Mouse (Mus musculus): ENCODE data around the gene Mtif3. TPM values are rescaled to one million over a fixed set of nuclear protein-coding genes. Genes with fewer than 3 reads are reported as not detected.
"Not testable (repeated sequence)": the region's sequence is repeated elsewhere in the genome, so short reads cannot be mapped to it uniquely, and the experiment has no call there.

Mtif3 gene
- polyA plus RNA-seq, 1 experiment from 2014 or later = 19.8 TPM

GRCm38 (mm10) chr5:146942965-146943364, 20.6 kb downstream of the Mtif3 start:
- H3K36me3 ChIP-seq (ENCODE audit: insufficient read depth) = no peaks in the 10 kb centered on the region
- H3K4me2 ChIP-seq = no peak overlapping the region
- H3K9me3 ChIP-seq (ENCODE audit: low read depth, low read length) = no peaks in the 10 kb centered on the region
- DNase-seq = no peak
- H3K4me1 ChIP-seq (ENCODE audit: insufficient read depth) = no peaks in the 10 kb centered on the region
- WGBS = 71% methylated on average over 15 of the region's 15 CpGs
- H3K4me3 ChIP-seq (ENCODE audit: low read depth, low read length) = no peak overlapping the region
- TF ChIP-seq CTCF (IDR thresholded peaks at IDR 0.05; ENCODE audit: low read depth) = no peak
- H3K9ac ChIP-seq = no peak overlapping the region
- no peak overlapping the region for H3K27ac ChIP-seq (ENCODE audit: low read depth)
- no peak for ATAC-seq (ENCODE audit: insufficient read depth)
- H3K27me3 ChIP-seq (ENCODE audit: insufficient read depth, low read length) = no peaks in the 10 kb centered on the region

GRCm38 (mm10) chr5:146941939-146942338, 21.7 kb downstream of the Mtif3 start:
- not testable (repeated sequence) for H3K27ac ChIP-seq (ENCODE audit: low read depth); H3K9me3 ChIP-seq (ENCODE audit: low read depth, low read length); H3K27me3 ChIP-seq (ENCODE audit: insufficient read depth, low read length); H3K9ac ChIP-seq; H3K36me3 ChIP-seq (ENCODE audit: insufficient read depth); H3K4me1 ChIP-seq (ENCODE audit: insufficient read depth); H3K4me3 ChIP-seq (ENCODE audit: low read depth, low read length); ATAC-seq (ENCODE audit: insufficient read depth); H3K4me2 ChIP-seq
- DNase-seq = peak; percentile 60
- 31% methylated on average over 2 of the region's 2 CpGs for WGBS

- H3K9ac ChIP-seq = no peak overlapping the region
- no peak overlapping the region for H3K27ac ChIP-seq (ENCODE audit: low read depth)
- 23% methylated on average over 7 of the region's 7 CpGs for WGBS
- ATAC-seq (ENCODE audit: insufficient read depth) (no peak), DNase-seq (peak; percentile 83)
- TF ChIP-seq CTCF (IDR thresholded peaks at IDR 0.05; ENCODE audit: low read depth) = peak; percentile 87
- no peaks in the 10 kb centered on the region for H3K9me3 ChIP-seq (ENCODE audit: low read depth, low read length)
- H3K36me3 ChIP-seq (ENCODE audit: insufficient read depth) = no peaks in the 10 kb centered on the region
- H3K4me1 ChIP-seq (ENCODE audit: insufficient read depth) = no peaks in the 10 kb centered on the region
- no peak overlapping the region for H3K4me3 ChIP-seq (ENCODE audit: low read depth, low read length)
- H3K4me2 ChIP-seq = no peak overlapping the region
- H3K27me3 ChIP-seq (ENCODE audit: insufficient read depth, low read length) = no peaks in the 10 kb centered on the region
These were observed 23.4 kb downstream of the Mtif3 start for GRCm38 (mm10) chr5:146940219-146940618.

DNA sequence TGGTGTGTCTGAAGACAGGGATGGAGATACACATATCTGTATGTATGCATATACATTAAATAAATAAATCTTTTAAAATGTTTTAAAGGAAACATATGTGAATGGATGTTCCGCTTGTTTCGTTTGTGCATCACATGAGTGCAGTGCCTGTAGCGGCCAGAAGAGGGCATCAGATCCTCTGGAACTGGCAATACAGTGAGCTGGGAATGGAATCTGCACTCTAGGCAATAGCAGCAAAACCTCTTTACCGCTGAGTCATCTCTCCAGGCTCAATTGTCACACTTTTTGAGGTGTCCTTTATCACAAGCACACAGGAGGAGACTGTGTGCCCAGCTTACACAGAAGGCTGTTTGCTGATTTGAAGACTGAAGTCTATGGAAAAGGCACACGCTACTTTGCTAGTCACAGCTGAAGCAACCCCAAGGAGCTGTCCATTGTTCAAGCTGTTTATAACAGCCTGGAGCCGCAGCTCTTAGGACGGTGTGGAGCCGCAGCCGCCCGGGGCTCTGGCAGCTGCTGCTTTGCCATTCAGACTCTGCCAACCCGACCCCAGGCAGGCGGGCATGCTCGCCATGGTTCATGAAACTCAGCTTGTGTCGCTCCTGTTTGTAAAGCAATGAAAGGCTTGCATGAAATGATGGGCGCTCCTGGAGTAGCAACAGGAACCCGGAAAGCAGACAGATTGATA, 24.3 kb downstream of the Mtif3 start:
- Histone ChIP-seq H3K4me2 (no peak overlapping the region), H3K36me3 (ENCODE audit: insufficient read depth) (no peaks in the 10 kb centered on the region), H3K9ac (no peak overlapping the region), H3K9me3 (ENCODE audit: low read depth, low read length) (no peaks in the 10 kb centered on the region), H3K27ac (ENCODE audit: low read depth) (no peak overlapping the region), H3K27me3 (ENCODE audit: insufficient read depth, low read length) (no peaks in the 10 kb centered on the region), H3K4me3 (ENCODE audit: low read depth, low read length) (no peak overlapping the region), H3K4me1 (ENCODE audit: insufficient read depth) (no peaks in the 10 kb centered on the region)
- 77% methylated on average over 16 of the region's 16 CpGs for WGBS
- peak; percentile 53 for TF ChIP-seq CTCF (IDR thresholded peaks at IDR 0.05; ENCODE audit: low read depth)
- ATAC-seq (ENCODE audit: insufficient read depth) (no peak), DNase-seq (no peak)

DNA sequence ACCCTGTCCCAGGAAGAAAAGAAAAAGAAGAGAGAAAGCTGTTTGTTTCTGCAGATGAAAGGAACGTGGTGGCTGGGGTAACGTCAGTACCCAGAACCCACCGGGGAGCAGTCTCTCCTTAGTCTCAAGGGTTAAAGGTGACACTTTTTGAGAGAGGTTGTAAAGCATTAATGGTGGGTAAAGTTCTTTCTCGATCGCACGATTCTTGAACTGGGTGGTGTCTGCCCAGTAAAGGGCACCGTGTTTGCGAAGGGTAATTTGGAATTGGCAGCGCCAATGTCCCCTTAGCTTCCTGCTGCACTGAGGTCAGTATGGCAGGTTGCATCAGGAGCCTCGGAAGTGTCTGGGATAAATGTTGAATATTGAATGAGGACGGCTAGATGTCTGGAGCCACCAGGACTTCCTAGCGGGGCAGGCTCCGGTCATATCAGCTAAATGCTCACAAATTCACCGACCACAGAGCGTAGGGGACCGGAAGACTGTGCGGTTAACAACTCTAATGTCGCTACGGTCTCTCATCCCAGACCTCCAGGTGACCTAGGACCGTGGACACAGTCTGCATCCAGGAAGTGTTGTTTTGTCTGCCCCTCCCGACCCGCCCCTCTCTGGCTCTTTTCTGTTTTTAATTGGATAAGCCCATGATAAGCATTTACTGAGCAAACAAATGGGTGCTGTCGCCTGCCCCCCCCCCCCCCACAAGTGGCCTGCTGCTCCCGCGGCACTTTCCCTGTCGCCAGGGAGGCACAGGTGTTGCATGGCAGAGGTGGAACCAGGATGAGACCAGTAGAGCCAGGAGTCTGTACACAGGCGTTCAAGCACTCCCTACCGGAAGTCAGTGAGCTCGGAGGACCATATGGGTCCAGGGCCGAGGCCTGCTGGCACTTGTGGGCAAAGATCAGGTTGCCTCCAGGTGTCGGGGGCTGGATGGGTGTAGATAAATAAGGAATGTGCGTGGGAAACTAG, 25.8 kb downstream of the Mtif3 start:
- no peaks in the 10 kb centered on the region for H3K27me3 ChIP-seq (ENCODE audit: insufficient read depth, low read length)
- no peak overlapping the region for H3K4me3 ChIP-seq (ENCODE audit: low read depth, low read length)
- 70% methylated on average over 32 of the region's 32 CpGs for WGBS
- H3K4me1 ChIP-seq (ENCODE audit: insufficient read depth) = no peaks in the 10 kb centered on the region
- no peak overlapping the region for H3K9ac ChIP-seq
- DNase-seq (no peak), ATAC-seq (ENCODE audit: insufficient read depth) (no peak)
- no peak for TF ChIP-seq CTCF (IDR thresholded peaks at IDR 0.05; ENCODE audit: low read depth)
- H3K4me2 ChIP-seq = no peak overlapping the region
- H3K9me3 ChIP-seq (ENCODE audit: low read depth, low read length) = no peaks in the 10 kb centered on the region
- no peak overlapping the region for H3K27ac ChIP-seq (ENCODE audit: low read depth)
- no peaks in the 10 kb centered on the region for H3K36me3 ChIP-seq (ENCODE audit: insufficient read depth)

GRCm38 (mm10) chr5:146933466-146933865, 30.1 kb downstream of the Mtif3 start:
- 79% methylated on average over 12 of the region's 12 CpGs for whole genome bisulfite sequencing
- Histone ChIP-seq H3K27ac (ENCODE audit: low read depth) (no peak overlapping the region), H3K27me3 (ENCODE audit: insufficient read depth, low read length) (no peaks in the 10 kb centered on the region), H3K36me3 (ENCODE audit: insufficient read depth) (no peaks in the 10 kb centered on the region), H3K4me1 (ENCODE audit: insufficient read depth) (no peaks in the 10 kb centered on the region), H3K4me2 (no peak overlapping the region), H3K9ac (no peak overlapping the region), H3K4me3 (ENCODE audit: low read depth, low read length) (no peak overlapping the region), H3K9me3 (ENCODE audit: low read depth, low read length) (no peaks in the 10 kb centered on the region)
- ATAC-seq (ENCODE audit: insufficient read depth) = no peak
- no peak for DNase-seq
- TF ChIP-seq CTCF (IDR thresholded peaks at IDR 0.05; ENCODE audit: low read depth) = no peak

DNA sequence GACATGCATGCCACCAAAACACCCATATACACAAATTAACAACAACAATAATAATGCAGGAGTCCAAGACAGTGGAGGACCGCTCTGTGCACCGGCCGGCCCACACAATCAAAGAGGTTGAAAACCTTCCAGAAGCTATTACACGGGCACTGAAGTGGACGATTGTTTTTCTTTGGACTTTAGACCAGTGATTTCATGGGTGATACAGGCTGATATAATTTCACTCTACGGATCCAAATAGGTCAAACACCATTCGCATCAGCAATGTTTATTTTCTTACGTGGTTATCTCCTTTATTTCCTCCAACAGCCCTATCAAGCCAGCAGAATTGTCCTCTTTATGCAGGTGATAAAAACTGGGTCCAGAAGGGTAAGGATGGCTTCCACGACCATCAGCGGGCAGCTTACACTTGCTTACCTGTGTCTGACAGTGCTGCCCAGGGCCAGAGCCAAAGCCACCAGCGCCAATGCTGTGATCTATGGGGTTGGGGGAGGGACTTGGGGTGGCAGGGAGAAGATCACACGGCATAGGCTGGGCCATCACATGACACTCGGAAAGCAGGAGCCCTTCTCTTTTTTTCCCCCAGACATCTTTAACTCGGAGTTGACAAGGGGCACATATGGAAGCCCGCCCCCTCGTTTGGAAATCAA, 31.6 kb downstream of the Mtif3 start:
- Histone ChIP-seq H3K9ac (no peak overlapping the region), H3K9me3 (ENCODE audit: low read depth, low read length) (no peaks in the 10 kb centered on the region), H3K4me3 (ENCODE audit: low read depth, low read length) (no peak overlapping the region), H3K27me3 (ENCODE audit: insufficient read depth, low read length) (no peaks in the 10 kb centered on the region), H3K36me3 (ENCODE audit: insufficient read depth) (no peaks in the 10 kb centered on the region), H3K4me2 (no peak overlapping the region), H3K27ac (ENCODE audit: low read depth) (no peak overlapping the region), H3K4me1 (ENCODE audit: insufficient read depth) (no peaks in the 10 kb centered on the region)
- DNase-seq = no peak
- no peak for ATAC-seq (ENCODE audit: insufficient read depth)
- TF ChIP-seq CTCF (IDR thresholded peaks at IDR 0.05; ENCODE audit: low read depth) = no peak
- 59% methylated on average over 16 of the region's 16 CpGs for WGBS

All from lung, embryonic 14.5 days (tissue).